Mouse (Mus musculus): ENCODE measurements around the gene Gpr150. TPM values are rescaled to one million over a fixed set of nuclear protein-coding genes. Genes with fewer than 3 reads are reported as not detected.

Gpr150 gene
- polyA plus RNA-seq, 1 experiment from 2014 or later: 0.50 TPM

DNA sequence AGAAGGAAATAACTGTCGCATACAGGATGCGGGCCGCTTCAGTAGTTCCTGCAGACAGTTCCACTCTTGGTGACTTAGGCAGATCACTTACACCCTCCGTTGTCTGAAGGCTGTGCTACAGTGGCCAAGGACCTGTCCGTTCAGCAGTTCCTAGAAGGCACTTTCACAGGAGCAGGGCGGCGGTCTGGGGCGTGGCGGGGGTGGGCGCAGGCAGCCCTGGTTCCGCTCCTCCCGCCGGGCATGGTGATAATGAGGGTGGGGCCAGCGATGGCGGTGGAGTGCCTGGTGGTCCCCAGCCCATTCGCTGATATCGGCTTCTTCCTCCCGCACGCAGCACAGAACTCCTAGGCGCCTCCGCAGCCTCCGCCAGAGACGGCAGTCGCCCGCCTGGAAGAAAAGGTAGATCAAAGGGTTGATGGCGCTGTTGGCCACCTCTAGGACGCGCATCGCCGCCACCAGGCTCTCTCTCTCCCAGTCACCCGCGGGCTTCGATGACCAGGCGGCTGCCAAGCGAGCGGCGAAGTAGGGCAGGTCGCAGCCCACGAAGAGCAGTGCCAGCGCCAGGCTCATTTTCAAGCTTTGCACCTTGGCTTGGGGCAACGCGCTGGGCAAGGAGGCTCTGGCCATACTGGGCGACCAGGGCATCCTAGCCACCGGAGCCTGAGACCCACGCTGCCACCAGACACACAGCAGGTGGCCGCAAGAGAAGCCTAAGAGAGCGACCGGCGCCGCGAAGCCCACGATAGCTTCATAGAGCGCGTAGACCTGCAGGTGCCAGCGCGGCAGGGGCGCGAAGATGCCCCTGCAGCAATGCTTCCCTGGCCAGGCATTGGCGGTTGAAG lies 1.2 kb downstream of the Gpr150 start:
- Histone ChIP-seq H3K4me2 (ENCODE audit: low read length) (peak overlapping the region; percentile 92), H3K4me1 (replicated peaks; ENCODE audit: insufficient read depth, low read length) (0 out of 2 replicates have a peak, but pooled peaks cover 12% of the 10 kb centered on the region), H3K9me3 (replicated peaks; ENCODE audit: low read length) (no peaks in the 10 kb centered on the region), H3K36me3 (ENCODE audit: insufficient read depth, low read length) (no peaks in the 10 kb centered on the region), H3K27ac (no peak overlapping the region), H3K27me3 (ENCODE audit: insufficient read depth, low read length) (peaks cover 14% of the 10 kb centered on the region), H3K4me3 (replicated peaks; ENCODE audit: low read depth, low read length) (peak overlapping the region; percentile 48), H3K9ac (ENCODE audit: low read depth, low read length) (peak overlapping the region; percentile 25; the same call in 1 of the 2 replicates)
- 2% methylated on average over 57 of the region's 59 CpGs for whole genome bisulfite sequencing
- no peak for TF ChIP-seq CTCF (IDR thresholded peaks at IDR 0.05; ENCODE audit: low read depth)
- DNase-seq (ENCODE audit: low spot score) (peak; percentile 62), ATAC-seq (replicated peaks; ENCODE audit: low FRiP score, low read depth) (peak; percentile 56; the same call in 1 of the 2 replicates)

DNA sequence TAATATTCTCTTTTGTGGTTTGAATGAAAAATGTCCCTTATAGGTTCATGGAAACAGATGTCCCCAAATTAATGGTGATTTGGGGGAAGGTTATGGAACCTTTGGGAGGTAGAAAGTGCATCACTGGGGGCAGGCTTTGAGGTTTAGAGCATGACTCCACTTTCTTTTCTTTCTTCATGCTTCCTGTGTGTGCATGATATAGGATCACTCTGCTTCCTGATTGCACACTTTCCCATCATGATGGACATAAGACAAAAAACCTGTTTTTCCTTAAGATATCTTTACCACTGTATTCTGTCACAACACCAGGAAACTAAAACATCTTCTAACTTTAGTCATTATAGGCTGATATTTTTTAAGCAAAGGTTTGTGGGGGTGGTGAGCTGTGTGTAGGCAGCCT lies 11.8 kb downstream of the Gpr150 start:
- no peak overlapping the region for H3K9ac ChIP-seq (ENCODE audit: low read depth, low read length)
- no peak for ATAC-seq (replicated peaks; ENCODE audit: low FRiP score, low read depth)
- H3K27ac ChIP-seq: no peak overlapping the region
- H3K4me2 ChIP-seq (ENCODE audit: low read length): no peak overlapping the region
- no peak for DNase-seq (ENCODE audit: low spot score)
- H3K27me3 ChIP-seq (ENCODE audit: insufficient read depth, low read length): no peaks in the 10 kb centered on the region
- no peak overlapping the region for H3K4me3 ChIP-seq (replicated peaks; ENCODE audit: low read depth, low read length)
- TF ChIP-seq CTCF (IDR thresholded peaks at IDR 0.05; ENCODE audit: low read depth): no peak
- no peaks in the 10 kb centered on the region for H3K36me3 ChIP-seq (ENCODE audit: insufficient read depth, low read length)
- H3K9me3 ChIP-seq (replicated peaks; ENCODE audit: low read length): no peaks in the 10 kb centered on the region
- H3K4me1 ChIP-seq (replicated peaks; ENCODE audit: insufficient read depth, low read length): no peaks in the 10 kb centered on the region

- DNase-seq (ENCODE audit: low spot score) (no peak), ATAC-seq (replicated peaks; ENCODE audit: low FRiP score, low read depth) (no peak)
- Histone ChIP-seq H3K27me3 (ENCODE audit: insufficient read depth, low read length) (no peaks in the 10 kb centered on the region), H3K9ac (ENCODE audit: low read depth, low read length) (no peak overlapping the region), H3K36me3 (ENCODE audit: insufficient read depth, low read length) (no peaks in the 10 kb centered on the region), H3K4me1 (replicated peaks; ENCODE audit: insufficient read depth, low read length) (no peaks in the 10 kb centered on the region), H3K4me3 (replicated peaks; ENCODE audit: low read depth, low read length) (no peak overlapping the region), H3K4me2 (ENCODE audit: low read length) (no peak overlapping the region), H3K27ac (no peak overlapping the region), H3K9me3 (replicated peaks; ENCODE audit: low read length) (no peaks in the 10 kb centered on the region)
- 51% methylated on average over 1 of the region's 1 CpGs for WGBS
- TF ChIP-seq CTCF (IDR thresholded peaks at IDR 0.05; ENCODE audit: low read depth): no peak
These were observed 14.3 kb downstream of the Gpr150 start for GRCm38 (mm10) chr13:76042455-76042854.

DNA sequence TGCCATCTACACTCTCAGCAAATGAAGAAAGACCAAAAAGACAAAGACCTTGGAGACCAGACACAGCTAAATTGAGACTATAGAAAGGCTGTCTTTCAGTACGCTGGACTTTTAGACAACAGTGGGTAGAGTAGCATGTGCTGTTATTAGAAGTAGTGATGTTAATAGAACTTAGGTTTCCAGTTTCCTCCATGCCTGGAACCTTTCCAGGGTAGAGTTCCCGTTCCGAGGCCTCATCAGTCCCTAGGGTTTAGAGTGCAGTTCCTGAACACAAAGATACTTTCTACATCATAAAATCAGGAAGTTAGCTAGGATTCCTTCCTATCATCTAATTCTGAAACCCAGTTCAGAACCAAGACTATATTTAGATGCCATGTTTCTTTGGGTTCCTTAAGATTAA lies 32.2 kb downstream of the Gpr150 start:
- no peak overlapping the region for H3K4me2 ChIP-seq (ENCODE audit: low read length)
- no peak overlapping the region for H3K9ac ChIP-seq (ENCODE audit: low read depth, low read length)
- TF ChIP-seq CTCF (IDR thresholded peaks at IDR 0.05; ENCODE audit: low read depth): no peak
- H3K4me3 ChIP-seq (replicated peaks; ENCODE audit: low read depth, low read length): no peak overlapping the region
- no peak for ATAC-seq (replicated peaks; ENCODE audit: low FRiP score, low read depth)
- no peaks in the 10 kb centered on the region for H3K9me3 ChIP-seq (replicated peaks; ENCODE audit: low read length)
- H3K27me3 ChIP-seq (ENCODE audit: insufficient read depth, low read length): no peaks in the 10 kb centered on the region
- no peaks in the 10 kb centered on the region for H3K36me3 ChIP-seq (ENCODE audit: insufficient read depth, low read length)
- WGBS: 54% methylated on average over 3 of the region's 3 CpGs
- DNase-seq (ENCODE audit: low spot score): no peak
- H3K27ac ChIP-seq: no peak overlapping the region
- no peaks in the 10 kb centered on the region for H3K4me1 ChIP-seq (replicated peaks; ENCODE audit: insufficient read depth, low read length)

- 81% methylated on average over 2 of the region's 2 CpGs for WGBS
- H3K4me3 ChIP-seq (replicated peaks; ENCODE audit: low read depth, low read length): no peak overlapping the region
- 0 out of 2 replicates have a peak, but pooled peaks cover 3% of the 10 kb centered on the region for H3K4me1 ChIP-seq (replicated peaks; ENCODE audit: insufficient read depth, low read length)
- no peaks in the 10 kb centered on the region for H3K9me3 ChIP-seq (replicated peaks; ENCODE audit: low read length)
- H3K9ac ChIP-seq (ENCODE audit: low read depth, low read length): no peak overlapping the region
- peak; percentile 58 for DNase-seq (ENCODE audit: low spot score)
- ATAC-seq (replicated peaks; ENCODE audit: low FRiP score, low read depth): no peak
- no peak overlapping the region for H3K4me2 ChIP-seq (ENCODE audit: low read length)
- no peaks in the 10 kb centered on the region for H3K36me3 ChIP-seq (ENCODE audit: insufficient read depth, low read length)
- H3K27me3 ChIP-seq (ENCODE audit: insufficient read depth, low read length): no peaks in the 10 kb centered on the region
- TF ChIP-seq CTCF (IDR thresholded peaks at IDR 0.05; ENCODE audit: low read depth): peak; percentile 55; the same call in 1 of the 2 replicates
- H3K27ac ChIP-seq: no peak overlapping the region
These were observed 35.0 kb downstream of the Gpr150 start for GRCm38 (mm10) chr13:76021782-76022181.

DNA sequence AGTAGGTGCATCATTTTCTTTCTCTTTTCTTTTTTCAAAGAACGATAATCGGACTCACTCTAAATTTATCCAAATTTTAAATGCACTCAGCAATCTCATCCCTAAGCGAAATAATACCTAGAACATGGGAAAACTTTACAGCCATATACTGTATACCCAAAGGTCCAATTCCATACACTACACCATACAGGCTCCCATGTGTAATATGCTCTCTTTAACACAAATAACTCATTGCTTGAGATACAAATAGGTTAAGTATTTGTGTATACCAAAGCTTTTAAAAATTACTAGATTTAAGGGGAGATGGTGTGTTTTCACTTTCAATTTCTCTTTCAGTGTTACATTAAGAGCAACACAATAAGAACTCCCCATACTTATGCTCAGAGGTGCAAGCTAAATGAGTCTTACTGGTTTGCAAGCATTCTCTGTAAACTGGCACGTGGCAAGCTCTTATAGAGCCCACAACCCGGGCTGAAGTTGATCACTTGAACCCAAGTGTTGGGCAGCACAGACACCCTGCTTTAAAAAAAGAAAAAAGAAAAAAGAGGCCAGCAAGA lies 37.9 kb downstream of the Gpr150 start:
- 46% methylated on average over 5 of the region's 5 CpGs for WGBS
- ATAC-seq (replicated peaks; ENCODE audit: low FRiP score, low read depth): peak; percentile 57
- Histone ChIP-seq H3K4me3 (replicated peaks; ENCODE audit: low read depth, low read length) (peak overlapping the region; percentile 72), H3K27ac (0 out of 2 replicates have a peak overlapping the region, but pooled peaks have one; percentile 21), H3K27me3 (ENCODE audit: insufficient read depth, low read length) (no peaks in the 10 kb centered on the region), H3K36me3 (ENCODE audit: insufficient read depth, low read length) (no peaks in the 10 kb centered on the region), H3K9me3 (replicated peaks; ENCODE audit: low read length) (no peaks in the 10 kb centered on the region), H3K4me2 (ENCODE audit: low read length) (peak overlapping the region; percentile 82), H3K9ac (ENCODE audit: low read depth, low read length) (no peak overlapping the region), H3K4me1 (replicated peaks; ENCODE audit: insufficient read depth, low read length) (0 out of 2 replicates have a peak, but pooled peaks cover 3% of the 10 kb centered on the region)
- TF ChIP-seq CTCF (IDR thresholded peaks at IDR 0.05; ENCODE audit: low read depth): no peak
- DNase-seq (ENCODE audit: low spot score): no peak
